Mouse (Mus musculus) CD4-positive, CD25-positive, alpha-beta regulatory T cell, adult 2 months (primary cell): Measurements from ENCODE around the gene Kbtbd6.
A peak's percentile ranks its signal among the peaks of the same experiment; 100 is the strongest.
"Not testable (repeated sequence)": the region's sequence is repeated elsewhere in the genome, so short reads cannot be mapped to it uniquely, and the experiment has no call there.

Experiments
- DNase-seq: peaks from one replicate; pipeline ENCODE4 v3.0.0-alpha.2; 2012; ENCODE audit warnings: low read depth, low spot score

Gene Kbtbd6

DNA sequence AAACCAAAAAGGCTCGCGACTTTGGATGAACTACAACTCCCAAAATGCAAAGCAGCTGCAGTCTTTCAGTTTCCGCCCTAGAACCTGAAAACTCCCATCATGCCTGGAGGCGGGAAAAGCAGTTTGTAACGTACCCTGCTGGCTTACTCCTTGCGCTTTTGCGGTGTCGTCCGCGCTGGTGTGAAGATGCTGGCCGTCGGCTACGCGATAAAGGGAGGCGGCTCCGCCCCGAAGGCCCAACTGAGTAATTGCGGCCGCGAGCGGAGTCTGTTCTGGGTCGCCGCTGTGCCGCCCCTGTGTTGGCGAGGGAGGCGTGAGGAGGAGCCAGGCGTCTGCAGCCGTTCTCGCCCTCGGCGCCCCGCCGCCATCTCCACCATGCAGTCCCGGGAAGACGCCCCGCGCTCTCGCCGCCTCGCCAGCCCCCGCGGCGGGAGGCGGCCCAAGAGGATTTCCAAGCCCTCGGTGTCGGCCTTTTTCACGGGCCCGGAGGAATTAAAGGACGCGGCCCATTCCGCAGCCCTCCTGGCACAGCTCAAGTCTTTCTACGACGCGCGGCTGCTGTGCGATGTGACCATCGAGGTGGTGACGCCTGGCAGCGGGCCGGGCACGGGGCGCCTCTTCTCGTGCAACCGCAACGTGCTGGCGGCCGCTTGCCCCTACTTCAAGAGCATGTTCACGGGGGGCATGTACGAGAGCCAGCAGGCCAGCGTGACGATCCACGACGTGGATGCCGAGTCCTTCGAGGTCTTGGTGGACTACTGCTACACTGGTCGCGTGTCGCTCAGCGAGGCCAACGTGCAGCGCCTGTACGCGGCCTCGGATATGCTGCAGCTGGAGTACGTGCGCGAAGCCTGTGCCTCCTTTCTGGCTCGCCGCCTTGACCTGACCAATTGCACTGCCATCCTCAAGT, at the start of gene Kbtbd6:
Gene Kbtbd6 (plus strand): TSS at position 155 of the 910 bp plus-strand sequence.
- peak; percentile 90 for DNase-seq

DNA sequence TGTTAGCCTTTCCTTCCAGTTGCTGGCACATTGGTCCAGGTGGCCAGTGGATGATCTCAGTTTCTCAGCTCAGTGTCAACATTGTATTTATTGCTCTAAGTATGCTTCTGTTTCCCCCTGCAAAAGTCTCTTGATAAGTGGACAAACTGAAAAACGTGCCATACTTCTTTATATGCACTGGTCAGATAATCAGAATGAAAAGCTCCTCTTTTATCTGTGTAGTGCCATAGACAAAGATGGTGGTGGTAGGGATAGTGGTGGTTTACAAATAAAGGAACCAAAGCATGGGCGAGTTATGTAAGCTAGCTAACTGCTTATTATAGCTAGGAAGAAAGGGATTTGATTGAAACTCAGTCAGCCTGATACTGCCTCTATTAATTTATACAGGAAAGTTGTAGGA, 44.0 kb upstream of the Kbtbd6 start:
- no peak for DNase-seq

DNA sequence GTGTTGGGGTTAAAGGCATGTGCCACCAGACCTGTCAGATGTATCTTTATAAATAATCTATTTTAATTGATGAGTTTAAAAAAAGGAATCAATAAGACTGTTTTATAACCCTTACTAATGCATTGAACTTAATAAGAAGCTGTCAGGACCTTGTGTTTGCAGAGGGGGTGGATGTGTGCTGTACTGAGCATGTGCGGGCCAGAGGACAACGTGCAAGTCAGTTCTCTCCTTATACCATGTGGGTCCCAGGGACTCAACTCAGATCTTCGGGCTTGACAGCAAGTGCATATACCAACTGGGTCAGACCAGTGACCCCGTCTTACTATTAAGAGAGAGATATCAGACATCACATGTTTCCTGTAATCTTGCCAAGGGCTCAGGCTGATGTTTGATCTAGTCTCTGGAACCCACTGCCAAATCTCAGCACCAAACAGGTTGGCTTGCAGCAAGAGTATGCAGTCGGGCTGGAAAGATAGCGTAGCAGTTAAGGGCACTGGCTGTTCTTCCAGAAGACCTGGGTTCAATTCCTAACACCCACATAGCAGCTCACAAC, 42.3 kb upstream of the Kbtbd6 start:
- DNase-seq: no peak

DNA sequence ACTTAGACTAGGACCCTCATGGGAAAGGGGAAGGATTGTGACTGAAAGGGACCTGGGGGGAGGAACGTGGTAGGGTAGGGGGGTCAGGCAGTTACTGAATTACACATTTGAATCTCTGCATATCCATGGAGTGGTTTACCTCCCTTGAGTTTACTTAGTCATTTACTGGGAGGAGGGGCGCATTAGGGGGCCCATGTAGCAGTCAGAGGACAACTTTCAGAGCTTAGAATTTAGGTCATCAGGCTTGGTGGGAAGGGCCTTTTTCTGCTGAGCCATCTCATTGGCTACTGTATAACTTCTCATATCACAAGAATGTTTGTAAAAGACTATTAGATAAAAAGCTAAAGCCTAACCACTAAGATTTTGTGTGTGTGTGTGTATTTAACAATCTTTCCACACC, 41.0 kb upstream of the Kbtbd6 start:
- no peak for DNase-seq

DNA sequence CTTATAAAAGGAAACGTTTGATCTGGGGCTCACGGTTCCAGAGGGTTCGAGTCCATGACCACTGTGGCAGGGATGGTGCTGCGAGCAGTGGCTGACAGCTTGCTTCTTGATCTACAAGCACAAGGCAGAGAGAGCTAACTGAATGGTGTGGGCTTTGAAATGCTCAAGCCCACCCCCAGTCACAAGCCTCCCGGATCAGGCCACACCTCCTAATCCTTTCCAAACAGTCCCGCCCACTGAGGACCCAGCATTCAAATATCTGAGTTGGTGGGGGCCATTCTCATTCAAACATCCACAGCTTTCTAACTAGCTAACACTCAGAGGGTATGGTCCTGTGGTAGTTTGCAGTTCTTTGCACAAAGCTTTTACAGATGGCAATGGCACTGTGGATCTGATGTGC, 38.5 kb upstream of the Kbtbd6 start:
- DNase-seq: no peak

DNA sequence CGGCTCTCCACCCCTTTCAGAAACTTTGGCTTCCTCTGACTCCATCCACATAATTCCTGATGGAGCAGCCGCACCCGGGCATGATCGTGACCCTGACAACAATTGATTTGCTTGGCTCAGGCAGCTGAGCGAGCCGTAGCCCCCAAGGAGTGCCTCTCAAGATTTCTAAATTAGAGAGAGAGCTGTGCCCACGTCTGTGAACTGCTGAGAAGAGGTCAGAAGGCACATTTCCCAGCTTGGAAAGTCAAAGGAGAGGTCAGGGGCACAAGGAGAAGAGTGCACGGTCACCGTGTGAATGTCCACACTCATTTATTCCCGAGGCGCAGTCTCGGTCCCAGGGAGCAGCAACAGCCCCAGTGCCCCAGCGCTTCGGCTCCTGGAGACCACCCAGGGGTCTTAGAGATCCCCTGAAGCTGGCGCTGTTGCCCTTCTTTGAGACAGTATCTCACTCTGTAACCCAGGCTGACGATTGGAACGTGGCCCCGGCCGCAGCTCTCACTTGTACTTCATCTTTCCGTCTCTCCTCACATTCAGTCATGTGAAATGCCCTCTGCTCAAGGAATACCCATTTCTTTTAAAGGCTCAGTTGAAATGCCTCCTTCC, 31.5 kb upstream of the Kbtbd6 start:
- no peak for DNase-seq

DNA sequence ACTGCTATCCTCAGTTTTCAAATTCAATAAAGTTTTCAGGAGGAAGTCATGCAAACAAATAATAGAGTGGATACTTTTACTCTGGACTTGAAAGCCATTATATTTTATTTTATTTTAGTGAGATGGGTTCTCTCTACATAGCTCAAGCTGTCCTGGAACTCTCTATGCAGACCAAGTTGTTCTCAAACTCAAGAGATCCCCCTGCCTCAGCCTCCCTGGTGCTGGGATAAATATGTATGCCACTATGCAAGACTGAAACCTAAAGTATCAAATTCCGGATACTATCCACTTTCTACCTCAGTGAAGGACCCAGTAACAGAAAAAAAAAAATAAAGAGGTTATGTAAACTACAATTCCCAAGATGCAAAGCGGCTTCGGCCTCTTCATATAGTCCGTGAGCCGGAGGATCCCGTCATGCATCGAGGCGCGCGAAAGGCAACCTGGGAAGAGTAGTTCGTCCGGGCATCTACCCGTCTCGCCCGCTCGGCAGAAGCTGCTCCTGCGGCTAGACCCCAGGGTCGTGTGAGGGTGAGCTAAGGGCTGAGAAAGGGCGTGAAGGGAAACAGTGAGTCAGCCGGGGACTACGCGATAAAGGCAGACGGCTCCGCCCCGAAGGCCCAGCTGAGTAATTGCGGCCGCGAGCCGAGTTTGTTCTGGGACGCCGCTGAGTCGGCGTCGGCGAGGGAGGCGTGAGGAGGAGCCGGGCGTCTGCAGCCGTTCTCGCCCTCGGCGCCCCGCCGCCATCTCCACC, 25.5 kb upstream of the Kbtbd6 start, which contains the start of gene Kbtbd7:
Gene Kbtbd7 (plus strand): TSS at position 533 of the 751 bp plus-strand sequence.
- peak; percentile 97 for DNase-seq

DNA sequence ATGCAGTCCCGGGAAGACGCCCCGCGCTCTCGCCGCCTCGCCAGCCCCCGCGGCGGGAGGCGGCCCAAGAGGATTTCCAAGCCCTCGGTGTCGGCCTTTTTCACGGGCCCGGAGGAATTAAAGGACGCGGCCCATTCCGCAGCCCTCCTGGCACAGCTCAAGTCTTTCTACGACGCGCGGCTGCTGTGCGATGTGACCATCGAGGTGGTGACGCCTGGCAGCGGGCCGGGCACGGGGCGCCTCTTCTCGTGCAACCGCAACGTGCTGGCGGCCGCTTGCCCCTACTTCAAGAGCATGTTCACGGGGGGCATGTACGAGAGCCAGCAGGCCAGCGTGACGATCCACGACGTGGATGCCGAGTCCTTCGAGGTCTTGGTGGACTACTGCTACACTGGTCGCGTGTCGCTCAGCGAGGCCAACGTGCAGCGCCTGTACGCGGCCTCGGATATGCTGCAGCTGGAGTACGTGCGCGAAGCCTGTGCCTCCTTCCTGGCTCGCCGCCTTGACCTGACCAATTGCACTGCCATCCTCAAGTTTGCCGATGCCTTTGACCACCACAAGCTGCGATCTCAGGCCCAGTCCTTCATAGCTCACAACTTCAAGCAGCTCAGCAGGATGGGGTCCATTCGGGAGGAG, 24.8 kb upstream of the Kbtbd6 start:
- DNase-seq: not testable (repeated sequence)

DNA sequence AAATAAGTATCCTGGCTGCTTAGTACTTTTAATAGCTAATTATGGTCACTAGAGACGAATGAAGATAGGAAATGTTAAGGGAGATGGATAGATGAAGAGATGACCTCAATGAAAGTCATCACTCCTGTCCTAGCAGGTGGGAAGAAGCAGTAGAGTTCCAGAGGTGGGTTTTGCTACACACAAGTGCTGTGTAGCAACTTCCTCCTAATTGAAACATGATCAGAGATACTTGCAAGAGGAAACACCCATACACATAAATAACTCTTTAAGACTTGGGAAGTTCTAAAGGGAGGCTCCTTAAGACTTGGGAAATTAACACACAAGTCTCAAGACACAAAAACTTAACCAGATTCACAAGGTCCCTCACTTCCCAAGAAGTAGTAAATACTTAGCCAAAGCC, 17.6 kb upstream of the Kbtbd6 start:
- DNase-seq: no peak

DNA sequence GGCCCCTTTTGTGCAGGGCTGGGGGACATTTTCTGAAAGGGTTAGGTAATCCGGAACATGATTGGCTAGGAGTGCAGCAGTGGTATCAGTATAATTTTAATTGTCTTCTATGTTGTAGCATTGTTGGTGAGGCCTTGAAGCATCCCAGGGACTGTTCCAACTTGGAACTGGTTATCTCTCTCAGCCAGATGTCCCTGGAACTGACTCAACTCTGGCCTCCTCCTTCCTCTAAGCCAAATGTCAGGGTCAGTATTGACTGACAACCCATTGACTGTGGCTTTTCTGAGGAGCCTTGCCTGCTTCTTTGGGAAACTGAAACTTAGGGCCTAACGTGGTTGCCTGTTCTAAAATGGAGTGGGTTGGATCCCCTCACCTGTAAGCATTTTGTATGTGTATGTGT, 11.0 kb upstream of the Kbtbd6 start:
- DNase-seq: no peak

DNA sequence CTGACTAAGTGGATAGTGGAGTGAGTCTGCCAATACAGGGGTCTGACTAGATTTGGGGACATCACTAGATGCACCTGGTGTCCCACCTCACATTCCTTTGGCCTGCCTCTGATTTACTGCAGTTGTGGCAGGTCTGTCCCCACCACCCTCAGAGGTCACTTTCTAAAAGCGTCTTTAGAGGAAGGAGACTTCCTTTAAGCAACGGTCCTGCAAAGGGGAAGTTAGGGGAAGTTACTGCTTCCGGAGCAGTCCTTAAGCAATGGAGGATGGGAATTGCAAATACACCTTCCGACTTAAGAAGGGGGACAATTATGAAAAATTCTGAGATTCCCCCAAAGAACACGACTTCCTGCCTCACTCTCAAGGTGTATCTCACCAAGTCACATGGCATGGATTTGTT, 10.2 kb upstream of the Kbtbd6 start:
- DNase-seq: no peak

DNA sequence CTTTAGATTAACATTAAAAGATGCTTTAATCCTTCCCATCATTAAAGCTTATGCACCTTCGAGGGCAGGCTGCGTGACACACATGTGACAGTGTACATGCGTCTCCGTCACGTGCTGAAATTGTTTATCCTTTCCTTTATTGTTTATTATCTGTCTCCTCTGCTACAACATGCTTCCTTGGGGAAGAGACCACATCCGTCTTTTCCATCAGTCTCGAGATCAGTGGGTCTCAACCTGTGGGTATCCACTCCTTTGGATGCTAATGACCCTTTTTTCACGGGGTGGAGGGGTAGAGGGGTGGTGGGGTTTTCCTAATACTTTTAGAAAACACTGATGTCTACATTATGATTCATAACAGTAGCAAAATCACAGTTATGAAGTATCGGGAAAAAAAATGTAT, 7.0 kb upstream of the Kbtbd6 start:
- no peak for DNase-seq

DNA sequence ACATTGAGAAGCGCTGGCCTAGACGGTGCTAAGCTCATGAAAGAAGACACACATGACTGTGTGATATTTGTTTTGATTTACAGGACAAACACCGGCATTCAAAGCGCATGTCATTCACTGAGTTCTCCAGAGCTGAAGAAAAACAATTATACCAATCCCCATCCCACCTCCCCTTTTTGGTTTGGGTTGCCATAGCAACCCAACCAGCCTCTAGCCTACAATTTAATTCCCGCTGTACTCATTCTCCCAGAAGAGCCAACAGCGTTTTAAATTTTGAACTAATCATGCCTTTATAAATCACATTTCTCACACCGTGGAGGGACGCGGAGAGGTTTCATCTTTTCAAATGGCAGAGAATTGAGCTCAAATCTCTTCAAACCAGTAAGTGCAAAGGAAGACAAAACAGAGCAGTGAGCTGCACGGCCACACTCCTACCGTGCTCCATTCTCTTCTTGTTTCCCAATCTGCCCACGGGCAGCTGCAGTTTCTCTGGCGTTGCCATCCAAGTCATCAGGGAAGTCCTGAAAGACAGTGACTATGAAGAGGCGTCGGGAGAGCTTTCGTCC, 6.5 kb upstream of the Kbtbd6 start:
- no peak for DNase-seq

DNA sequence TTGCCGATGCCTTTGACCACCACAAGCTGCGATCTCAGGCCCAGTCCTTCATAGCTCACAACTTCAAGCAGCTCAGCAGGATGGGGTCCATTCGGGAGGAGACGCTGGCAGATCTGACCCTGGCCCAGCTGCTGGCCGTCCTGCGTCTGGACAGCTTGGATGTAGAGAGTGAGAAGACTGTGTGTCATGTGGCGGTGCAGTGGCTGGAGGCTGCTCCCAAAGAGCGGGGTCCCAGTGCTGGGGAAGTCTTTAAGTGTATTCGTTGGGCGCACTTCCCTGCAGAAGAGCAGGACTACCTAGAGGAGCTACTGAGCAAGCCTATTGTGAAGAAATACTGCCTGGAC, 928 bp downstream of the Kbtbd6 start:
- not testable (repeated sequence) for DNase-seq

DNA sequence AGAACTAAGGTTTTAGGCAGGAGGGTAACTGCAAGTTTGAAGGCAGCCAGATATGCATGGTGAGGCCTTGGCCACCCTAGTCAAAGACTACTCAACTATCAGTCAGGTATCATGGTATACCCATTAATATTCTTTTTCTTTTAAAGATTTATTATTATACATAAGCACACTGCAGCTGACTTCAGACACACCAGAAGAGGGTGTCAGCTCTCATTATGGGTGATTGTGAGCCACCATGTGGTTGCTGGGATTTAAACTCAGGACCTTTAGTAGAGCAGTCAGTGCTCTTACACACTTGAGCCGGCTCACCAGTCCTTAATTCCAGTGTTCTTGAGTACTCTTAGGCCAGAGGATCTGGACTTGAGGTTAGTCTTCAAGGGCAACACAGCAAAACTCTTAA, 8.8 kb downstream of the Kbtbd6 start:
- no peak for DNase-seq

DNA sequence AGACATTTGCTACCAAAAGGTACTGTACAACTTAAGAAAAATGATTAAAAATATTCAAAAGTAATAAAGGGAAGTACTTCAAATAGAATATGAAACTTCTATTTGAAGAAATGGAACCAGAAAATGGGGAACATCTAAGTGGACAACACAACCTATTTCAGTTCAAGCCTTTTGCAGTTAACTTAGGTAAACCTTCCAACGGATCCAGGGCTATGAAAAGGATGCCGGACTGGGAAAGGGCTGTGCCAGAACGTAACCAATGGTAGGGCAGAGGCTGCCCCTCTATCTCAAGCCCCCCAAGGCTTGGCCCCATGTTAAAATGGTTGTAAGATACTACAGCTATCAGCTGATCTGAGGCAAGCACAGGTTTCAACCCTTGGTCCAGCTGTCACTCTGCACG, 9.4 kb downstream of the Kbtbd6 start:
- no peak for DNase-seq

DNA sequence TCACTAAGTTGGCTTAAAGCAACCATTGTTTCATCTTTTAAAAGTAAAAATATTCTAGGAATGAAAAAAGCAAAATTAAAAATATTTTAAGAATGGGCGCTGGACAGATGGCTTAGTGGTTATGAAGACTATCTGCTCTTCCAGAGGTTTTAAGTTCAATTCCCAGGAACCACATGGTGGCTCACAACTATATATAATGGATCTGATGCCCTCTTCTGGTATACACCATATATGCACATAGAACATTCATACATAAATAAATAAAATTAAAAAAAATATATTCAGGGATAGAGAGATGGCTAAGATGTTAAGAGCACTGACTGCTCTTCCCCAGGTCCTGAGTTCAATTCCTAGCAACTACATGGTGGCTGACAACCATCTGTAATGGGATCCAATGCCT, 14.0 kb downstream of the Kbtbd6 start:
- peak; percentile 22 for DNase-seq

DNA sequence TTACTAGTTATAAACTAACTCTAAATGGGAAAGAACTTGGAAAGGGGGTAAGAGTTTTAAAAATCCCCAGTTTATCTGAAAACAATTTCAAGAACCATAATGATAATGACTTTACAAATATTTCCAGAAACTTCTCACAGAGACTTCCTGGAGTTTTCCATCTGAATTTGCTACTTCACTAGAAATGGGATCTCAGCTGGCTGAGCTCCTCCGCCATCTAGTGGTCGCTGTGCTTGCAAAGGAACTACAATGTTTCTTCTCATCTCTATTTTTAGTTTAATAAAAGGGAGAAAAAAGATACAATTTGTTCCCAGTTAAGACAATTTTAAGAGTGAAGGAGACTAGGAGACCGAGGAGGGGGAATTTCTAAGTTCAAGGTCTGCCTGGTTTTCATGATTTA, 16.0 kb downstream of the Kbtbd6 start:
- DNase-seq: peak; percentile 71

DNA sequence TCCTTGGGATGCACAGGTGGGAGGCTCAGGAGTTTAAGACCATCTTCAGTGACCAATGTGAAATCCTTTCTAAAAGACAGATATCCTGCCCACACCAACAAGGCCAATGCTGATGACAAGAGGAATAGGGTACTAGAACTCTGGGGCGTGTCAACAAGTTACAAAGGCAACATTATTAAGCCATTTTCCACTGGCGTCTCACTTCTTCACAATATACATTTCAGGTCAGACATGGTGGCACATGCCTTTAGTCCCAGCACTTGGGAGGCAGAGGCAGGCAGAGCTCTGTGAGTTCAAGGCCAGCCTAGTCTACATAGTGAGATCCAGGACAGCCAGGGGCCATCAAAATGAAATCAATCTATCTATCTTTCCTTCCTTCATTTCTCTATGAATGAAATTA, 21.7 kb downstream of the Kbtbd6 start:
- DNase-seq: no peak

DNA sequence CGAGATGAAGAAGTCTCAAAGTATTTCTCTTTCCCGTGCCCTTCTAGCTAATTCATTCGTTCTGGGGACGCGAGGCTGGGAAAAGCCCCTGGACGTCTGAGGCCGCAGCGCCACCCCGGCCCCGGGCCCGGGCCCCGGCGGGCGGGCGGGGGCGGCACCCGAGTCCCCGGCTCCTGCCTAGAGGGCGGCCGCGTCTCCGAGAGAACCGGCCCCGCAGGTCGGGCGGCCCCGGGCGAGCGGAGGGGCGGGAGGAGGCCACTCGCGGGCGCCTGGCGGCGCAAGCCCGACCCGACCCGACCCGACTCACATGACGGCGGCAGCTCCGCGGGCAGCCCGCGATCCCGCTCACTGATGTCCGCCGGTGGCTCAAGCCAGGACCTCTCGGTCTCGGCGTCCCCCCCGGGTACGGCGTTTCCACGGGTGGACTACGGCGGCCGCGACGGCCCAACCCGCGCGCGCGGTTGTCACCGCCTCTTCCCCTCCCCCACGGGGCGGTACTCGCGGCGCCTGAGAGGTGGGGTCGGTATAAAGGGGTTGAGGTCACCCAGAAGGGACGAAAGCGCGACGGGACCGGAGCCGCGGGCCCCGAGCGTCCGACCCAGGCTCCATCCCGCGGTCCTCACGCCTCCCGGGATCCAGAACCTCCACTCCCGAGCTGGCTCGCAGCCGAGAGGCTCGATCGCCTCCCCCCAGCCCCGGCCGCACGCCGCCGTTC, 29.1 kb downstream of the Kbtbd6 start, which contains the start of gene Elf1:
Gene Elf1 (plus strand): TSS at position 571 of the 715 bp plus-strand sequence.
- peak; percentile 91 for DNase-seq
